Mouse (Mus musculus): ENCODE results near the gene Ropn1l. TPM values are rescaled to one million over a fixed set of nuclear protein-coding genes. Genes with fewer than 3 reads are reported as not detected.

The Ropn1l gene
- polyA plus RNA-seq, 1 experiment from 2014 or later = 7.9 TPM

GRCm38 (mm10) chr15:31417796-31418685 lies 35.5 kb downstream of the Ropn1l start:
- Histone ChIP-seq H3K9me3 (ENCODE audit: low read length) (no peaks in the 10 kb centered on the region), H3K4me2 (ENCODE audit: low read depth, low read length) (peak overlapping the region; percentile 66), H3K4me1 (ENCODE audit: insufficient read depth) (peaks cover 12% of the 10 kb centered on the region; the same call in 1 of the 2 replicates), H3K4me3 (ENCODE audit: low read depth, low read length) (peak overlapping the region; percentile 19; the same call in 1 of the 2 replicates), H3K9ac (replicated peaks) (peak overlapping the region; percentile 34; the same call in 1 of the 2 replicates), H3K36me3 (replicated peaks; ENCODE audit: insufficient read depth, low read length) (no peaks in the 10 kb centered on the region), H3K27me3 (ENCODE audit: insufficient read depth, low read length) (no peaks in the 10 kb centered on the region), H3K27ac (ENCODE audit: low read depth) (peak overlapping the region; percentile 26)
- peak; percentile 87 for ATAC-seq
- whole genome bisulfite sequencing (ENCODE audit: insufficient replicate concordance) = 24% methylated on average over 21 of the region's 21 CpGs
- no peak for TF ChIP-seq CTCF (IDR thresholded peaks at IDR 0.05; ENCODE audit: low read depth)
- no peak for TF ChIP-seq EP300 (IDR thresholded peaks at IDR 0.05; ENCODE audit: low read depth)
- DNase-seq = peak; percentile 49

GRCm38 (mm10) chr15:31417409-31417795 lies 36.1 kb downstream of the Ropn1l start:
- Histone ChIP-seq H3K9ac (replicated peaks) (no peak overlapping the region), H3K9me3 (ENCODE audit: low read length) (no peaks in the 10 kb centered on the region), H3K27me3 (ENCODE audit: insufficient read depth, low read length) (no peaks in the 10 kb centered on the region), H3K27ac (ENCODE audit: low read depth) (peak overlapping the region; percentile 26; the same call in 1 of the 2 replicates), H3K36me3 (replicated peaks; ENCODE audit: insufficient read depth, low read length) (no peaks in the 10 kb centered on the region), H3K4me3 (ENCODE audit: low read depth, low read length) (no peak overlapping the region), H3K4me1 (ENCODE audit: insufficient read depth) (peaks cover 12% of the 10 kb centered on the region; the same call in 1 of the 2 replicates), H3K4me2 (ENCODE audit: low read depth, low read length) (no peak overlapping the region)
- 50% methylated on average over 6 of the region's 6 CpGs for WGBS (ENCODE audit: insufficient replicate concordance)
- DNase-seq (no peak), ATAC-seq (no peak; the same call in 1 of the 2 replicates)
- no peak for TF ChIP-seq CTCF (IDR thresholded peaks at IDR 0.05; ENCODE audit: low read depth)
- TF ChIP-seq EP300 (IDR thresholded peaks at IDR 0.05; ENCODE audit: low read depth) = no peak

- no peak overlapping the region for H3K4me3 ChIP-seq (ENCODE audit: low read depth, low read length)
- H3K27ac ChIP-seq (ENCODE audit: low read depth) = no peak overlapping the region
- no peak overlapping the region for H3K4me2 ChIP-seq (ENCODE audit: low read depth, low read length)
- DNase-seq (no peak), ATAC-seq (no peak)
- H3K9ac ChIP-seq (replicated peaks) = no peak overlapping the region
- no peaks in the 10 kb centered on the region for H3K36me3 ChIP-seq (replicated peaks; ENCODE audit: insufficient read depth, low read length)
- no peak for TF ChIP-seq CTCF (IDR thresholded peaks at IDR 0.05; ENCODE audit: low read depth)
- no peak for TF ChIP-seq EP300 (IDR thresholded peaks at IDR 0.05; ENCODE audit: low read depth)
- no peaks in the 10 kb centered on the region for H3K27me3 ChIP-seq (ENCODE audit: insufficient read depth, low read length)
- H3K4me1 ChIP-seq (ENCODE audit: insufficient read depth) = peaks cover 12% of the 10 kb centered on the region
- H3K9me3 ChIP-seq (ENCODE audit: low read length) = no peaks in the 10 kb centered on the region
- WGBS (ENCODE audit: insufficient replicate concordance) = 52% methylated on average over 4 of the region's 4 CpGs
Measured at GRCm38 (mm10) chr15:31415181-31415580, 38.4 kb downstream of the Ropn1l start.

- ATAC-seq = no peak
- H3K4me2 ChIP-seq (ENCODE audit: low read depth, low read length) = no peak overlapping the region
- H3K36me3 ChIP-seq (replicated peaks; ENCODE audit: insufficient read depth, low read length) = no peaks in the 10 kb centered on the region
- peaks cover 12% of the 10 kb centered on the region for H3K4me1 ChIP-seq (ENCODE audit: insufficient read depth)
- no peak overlapping the region for H3K9ac ChIP-seq (replicated peaks)
- no peak for TF ChIP-seq CTCF (IDR thresholded peaks at IDR 0.05; ENCODE audit: low read depth)
- no peak for TF ChIP-seq EP300 (IDR thresholded peaks at IDR 0.05; ENCODE audit: low read depth)
- H3K27me3 ChIP-seq (ENCODE audit: insufficient read depth, low read length) = no peaks in the 10 kb centered on the region
- no peaks in the 10 kb centered on the region for H3K9me3 ChIP-seq (ENCODE audit: low read length)
- no peak for DNase-seq
- WGBS (ENCODE audit: insufficient replicate concordance) = 63% methylated on average over 6 of the region's 6 CpGs
- no peak overlapping the region for H3K4me3 ChIP-seq (ENCODE audit: low read depth, low read length)
- H3K27ac ChIP-seq (ENCODE audit: low read depth) = no peak overlapping the region
Measured at GRCm38 (mm10) chr15:31414179-31414898, 39.2 kb downstream of the Ropn1l start.

GRCm38 (mm10) chr15:31413662-31414061 lies 39.9 kb downstream of the Ropn1l start:
- H3K27me3 ChIP-seq (ENCODE audit: insufficient read depth, low read length) = no peaks in the 10 kb centered on the region
- H3K27ac ChIP-seq (ENCODE audit: low read depth) = no peak overlapping the region
- ATAC-seq (no peak), DNase-seq (no peak)
- H3K9ac ChIP-seq (replicated peaks) = no peak overlapping the region
- H3K9me3 ChIP-seq (ENCODE audit: low read length) = no peaks in the 10 kb centered on the region
- no peak overlapping the region for H3K4me2 ChIP-seq (ENCODE audit: low read depth, low read length)
- WGBS (ENCODE audit: insufficient replicate concordance) = 83% methylated on average over 6 of the region's 6 CpGs
- H3K36me3 ChIP-seq (replicated peaks; ENCODE audit: insufficient read depth, low read length) = no peaks in the 10 kb centered on the region
- H3K4me1 ChIP-seq (ENCODE audit: insufficient read depth) = peaks cover 13% of the 10 kb centered on the region
- H3K4me3 ChIP-seq (ENCODE audit: low read depth, low read length) = no peak overlapping the region
- TF ChIP-seq CTCF (IDR thresholded peaks at IDR 0.05; ENCODE audit: low read depth) (no peak), EP300 (IDR thresholded peaks at IDR 0.05; ENCODE audit: low read depth) (no peak)

- ATAC-seq = no peak
- no peaks in the 10 kb centered on the region for H3K27me3 ChIP-seq (ENCODE audit: insufficient read depth, low read length)
Measured at GRCm38 (mm10) chr15:31412933-31413332, 40.6 kb downstream of the Ropn1l start.

More at GRCm38 (mm10) chr15:31412933-31413332, 40.6 kb downstream of the Ropn1l start:
- no peak overlapping the region for H3K9ac ChIP-seq (replicated peaks)
- WGBS (ENCODE audit: insufficient replicate concordance) = 9% methylated on average over 3 of the region's 3 CpGs
- no peak overlapping the region for H3K4me2 ChIP-seq (ENCODE audit: low read depth, low read length)
- no peaks in the 10 kb centered on the region for H3K36me3 ChIP-seq (replicated peaks; ENCODE audit: insufficient read depth, low read length)
- no peak for TF ChIP-seq EP300 (IDR thresholded peaks at IDR 0.05; ENCODE audit: low read depth)
- TF ChIP-seq CTCF (IDR thresholded peaks at IDR 0.05; ENCODE audit: low read depth) = no peak
- no peak overlapping the region for H3K27ac ChIP-seq (ENCODE audit: low read depth)
- no peak overlapping the region for H3K4me3 ChIP-seq (ENCODE audit: low read depth, low read length)
- no peaks in the 10 kb centered on the region for H3K9me3 ChIP-seq (ENCODE audit: low read length)
- no peak for DNase-seq
- peaks cover 9% of the 10 kb centered on the region for H3K4me1 ChIP-seq (ENCODE audit: insufficient read depth)

All from liver, postnatal 0 days (tissue).